Mouse (Mus musculus) monocyte, adult 5-6 weeks (primary cell): ENCODE measurements around the gene Ang. TPM values are rescaled to one million over a fixed set of nuclear protein-coding genes. Genes with fewer than 3 reads are reported as not detected.

Experiments used
- ATAC-seq: fragments of 153-309, 156-312 bp; replicated peaks from 2 replicates; pipeline ENCODE4 v1.8.0; 2017; ENCODE audit warnings: mild to moderate bottlenecking; ENCODE audit not compliant: low TSS enrichment, insufficient number of reproducible peaks, severe bottlenecking, poor library complexity, low FRiP score
- total RNA-seq: library from RNA; stranded (forward); fragments of 200-1000, 200-491, 200-594 nt; gene quantifications from 3 replicates; pipeline ENCODE4 v1.2.3, GENCODE M21; 2017

Ang gene
- total RNA-seq, 1 experiment from 2014 or later = not detected

DNA sequence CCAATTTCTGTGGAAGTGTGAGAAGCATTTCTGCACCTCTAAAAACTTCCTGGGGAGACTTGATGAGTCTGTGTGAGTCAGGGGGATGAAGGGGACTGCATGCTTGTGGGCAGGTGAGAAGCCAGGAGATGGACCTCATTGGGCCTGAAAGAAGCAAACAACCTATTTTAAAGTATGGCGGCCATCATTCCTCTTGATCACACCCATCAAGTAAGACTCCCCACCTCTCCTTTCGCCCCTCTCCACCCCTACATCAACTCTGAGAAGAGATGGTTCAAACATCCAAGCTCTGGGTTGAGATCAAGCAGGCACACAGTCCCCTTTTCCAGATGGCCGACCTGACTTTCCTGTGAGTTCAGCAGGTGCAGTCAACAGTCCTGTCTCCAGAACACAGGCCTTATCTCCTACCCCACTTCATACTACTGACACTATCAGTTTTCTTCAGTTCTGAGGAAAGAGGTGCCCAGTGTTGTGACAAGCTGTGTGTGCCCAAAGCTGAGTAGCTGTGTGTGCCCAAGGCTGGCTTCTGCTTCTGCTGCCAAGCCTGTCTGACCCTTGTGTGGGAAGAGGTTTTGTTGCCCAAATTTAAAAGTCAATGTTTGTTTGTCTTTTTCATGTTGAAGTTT, 59.4 kb downstream of the Ang start:
- no peak for ATAC-seq

Other genes starting within 250 kb of the Ang start
- 60.9 to 144 TPM (median 125 TPM) in 3 replicates for gene Tep1, start 220.6 kb upstream of the Ang start, total RNA-seq
- not detected in 3 replicates for gene Klhl33, start 193.6 kb upstream of the Ang start, total RNA-seq
- gene Osgep, start 166.3 kb upstream of the Ang start, total RNA-seq = 51.7 to 66.4 TPM (median 58.2 TPM) in 3 replicates
- 8.5 to 22.9 TPM (median 11.7 TPM) in 3 replicates for gene Apex1, start 166.2 kb upstream of the Ang start, total RNA-seq
- gene Pip4p1, start 160.3 kb upstream of the Ang start, total RNA-seq = 34.7 to 50.0 TPM (median 44.9 TPM) in 3 replicates
- gene Pnp, start 160.1 kb upstream of the Ang start, total RNA-seq = 61.9 to 69.4 TPM (median 68.2 TPM) in 3 replicates
- 8.7 to 29.0 TPM (median 10.8 TPM) in 3 replicates for gene Gm49342, start 146.6 kb upstream of the Ang start, total RNA-seq
- 1.9 to 3.0 TPM (median 1.9 TPM) in 3 replicates for gene Pnp2, start 135.2 kb upstream of the Ang start, total RNA-seq
- not detected in 3 replicates for gene Rnase10, start 83.4 kb upstream of the Ang start, total RNA-seq
- not detected in 3 replicates for gene Rnase9, start 49.3 kb upstream of the Ang start, total RNA-seq
- not detected in 3 replicates for gene Rnase11, start 41.0 kb upstream of the Ang start, total RNA-seq
- gene Rnase12, start 33.5 kb upstream of the Ang start, total RNA-seq = 1.1 TPM in 1 of 3 replicates, not detected in the others
- gene Olfr750, start 16.7 kb upstream of the Ang start, total RNA-seq = not detected in 3 replicates
- gene Rnase4, start 73 bp upstream of the Ang start, total RNA-seq = 10.2 to 19.2 TPM (median 14.1 TPM) in 3 replicates
- gene Eddm3b, start 23.3 kb downstream of the Ang start, total RNA-seq = not detected in 3 replicates
- gene Rnase6, start 32.8 kb downstream of the Ang start, total RNA-seq = 198 to 426 TPM (median 345 TPM) in 3 replicates
- not detected in 3 replicates for gene Rnase1, start 55.6 kb downstream of the Ang start, total RNA-seq
- not detected in 3 replicates for gene Rnase2b, start 71.1 kb downstream of the Ang start, total RNA-seq
- not detected in 3 replicates for gene Ang2, start 108.0 kb downstream of the Ang start, total RNA-seq
- not detected in 3 replicates for gene Ear14, start 112.2 kb downstream of the Ang start, total RNA-seq
- not detected in 3 replicates for gene Rnase2a, start 165.0 kb downstream of the Ang start, total RNA-seq